Mouse (Mus musculus) kidney, embryonic 16.5 days (tissue): ENCODE data around the gene Sox5. TPM values are rescaled to one million over a fixed set of nuclear protein-coding genes. Genes with fewer than 3 reads are reported as not detected.

Experiments
- ATAC-seq: fragments of 200-750 bp; cut with Nextera tagmentation; 2 replicates; pipeline ENCODE4 v1.8.0; 2017; ENCODE audit warnings: moderate TSS enrichment; ENCODE audit not compliant: low FRiP score, low TSS enrichment
- H3K27ac ChIP-seq: fragments of 300-500 bp; sonication (generic); 2 replicates; pipeline ENCODE4 v1.5.1; 2014; ENCODE audit warnings: low read length
- H3K27me3 ChIP-seq: fragments of 300-500 bp; sonication (generic); 2 replicates; pipeline ENCODE4 v1.6.1; 2014; ENCODE audit warnings: low read length, control low read depth, mixed read lengths; ENCODE audit not compliant: insufficient read depth
- H3K36me3 ChIP-seq: fragments of 300-500 bp; sonication (generic); 2 replicates; pipeline ENCODE4 v1.6.1; 2014; ENCODE audit warnings: low read length, control low read depth, mixed read lengths; ENCODE audit not compliant: insufficient read depth
- H3K4me1 ChIP-seq: fragments of 300-500 bp; sonication (generic); 2 replicates; pipeline ENCODE4 v1.6.1; 2014; ENCODE audit warnings: low read length, control low read depth, mixed read lengths; ENCODE audit not compliant: insufficient read depth
- H3K4me2 ChIP-seq: fragments of 300-500 bp; sonication (generic); replicated peaks from 2 replicates; pipeline ENCODE4 v1.6.1; 2014; ENCODE audit warnings: low read depth, low read length
- H3K4me3 ChIP-seq: fragments of 300-500 bp; sonication (generic); 2 replicates; pipeline ENCODE4 v1.5.1; 2014; ENCODE audit warnings: mild to moderate bottlenecking, low read length
- H3K9ac ChIP-seq: fragments of 300-500 bp; sonication (generic); replicated peaks from 2 replicates; pipeline ENCODE4 v1.6.1; 2014; ENCODE audit warnings: low read length
- H3K9me3 ChIP-seq: fragments of 300-500 bp; sonication (generic); 2 replicates; pipeline ENCODE4 v1.6.1; 2016; ENCODE audit warnings: low read length, control low read depth
- WGBS: fragments of 180-500 bp; shearing (Covaris S2); extraction: QIAGEN DNeasy Blood & Tissue Kit; methylation state at CpG from one replicate; pipeline ENCODE4 v1.1.7; 2014; 5-methylcytosine and 5-hydroxymethylcytosine counted together
- polyA plus RNA-seq: library from polyadenylated mRNA; unstranded; fragments of >200 nt; fragmentation: Nextera tagmentation; extraction: Ambion mirVana; gene quantifications from 2 replicates; pipeline ENCODE4 v1.2.1, GENCODE M21; 2015

Gene Sox5
- polyA plus RNA-seq, 1 experiment from 2014 or later, result 14.8 TPM

GRCm38 (mm10) chr6:144561718-144562117 lies 220.1 kb downstream of the Sox5 start:
- no peak overlapping the region for H3K27ac ChIP-seq
- ATAC-seq, result no peak
- WGBS, result 77% methylated on average over 5 of the region's 5 CpGs
- no peaks in the 10 kb centered on the region for H3K27me3 ChIP-seq
- H3K4me2 ChIP-seq, result no peak overlapping the region
- no peak overlapping the region for H3K4me3 ChIP-seq
- peaks cover 8% of the 10 kb centered on the region for H3K9me3 ChIP-seq
- no peaks in the 10 kb centered on the region for H3K36me3 ChIP-seq
- no peaks in the 10 kb centered on the region for H3K4me1 ChIP-seq
- H3K9ac ChIP-seq, result no peak overlapping the region

- no peak overlapping the region for H3K4me3 ChIP-seq
- no peaks in the 10 kb centered on the region for H3K27me3 ChIP-seq
These were observed 221.6 kb downstream of the Sox5 start for GRCm38 (mm10) chr6:144560211-144560610.

GRCm38 (mm10) chr6:144553476-144553875 lies 228.3 kb downstream of the Sox5 start:
- no peak overlapping the region for H3K9ac ChIP-seq
- 80% methylated on average over 6 of the region's 6 CpGs for WGBS
- no peak for ATAC-seq
- no peak overlapping the region for H3K27ac ChIP-seq
- H3K4me2 ChIP-seq, result no peak overlapping the region
- no peaks in the 10 kb centered on the region for H3K27me3 ChIP-seq
- H3K36me3 ChIP-seq, result no peaks in the 10 kb centered on the region
- H3K9me3 ChIP-seq, result no peaks in the 10 kb centered on the region
- no peaks in the 10 kb centered on the region for H3K4me1 ChIP-seq
- H3K4me3 ChIP-seq, result no peak overlapping the region

More at GRCm38 (mm10) chr6:144560211-144560610, 221.6 kb downstream of the Sox5 start:
- Histone ChIP-seq H3K4me2 (no peak overlapping the region), H3K4me1 (no peaks in the 10 kb centered on the region), H3K9ac (no peak overlapping the region), H3K27ac (no peak overlapping the region), H3K36me3 (no peaks in the 10 kb centered on the region), H3K9me3 (peaks cover 8% of the 10 kb centered on the region)
- ATAC-seq, result no peak
- 86% methylated on average over 3 of the region's 3 CpGs for WGBS

DNA sequence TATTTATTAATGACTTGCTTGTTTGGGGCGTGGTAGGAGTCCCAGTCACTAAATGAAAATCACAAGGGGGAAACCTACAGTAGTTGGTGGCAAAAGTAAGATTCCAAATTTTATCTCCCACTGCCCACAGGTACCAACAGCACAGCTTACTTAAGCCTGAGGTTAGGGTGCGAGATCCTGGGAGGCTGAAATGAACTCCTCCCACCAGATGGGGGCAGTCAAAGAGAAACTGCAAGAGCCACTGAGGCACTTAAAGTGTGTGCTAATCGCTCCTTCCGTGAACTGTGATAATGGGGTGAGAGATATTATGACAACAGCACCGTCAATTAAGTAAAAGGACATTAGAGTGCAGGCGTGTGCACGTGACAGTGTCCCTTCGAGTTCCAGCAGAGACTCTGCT lies 232.8 kb downstream of the Sox5 start:
- Histone ChIP-seq H3K4me1 (no peaks in the 10 kb centered on the region), H3K36me3 (no peaks in the 10 kb centered on the region), H3K9ac (no peak overlapping the region), H3K27me3 (no peaks in the 10 kb centered on the region), H3K9me3 (0 out of 2 replicates have a peak, but pooled peaks cover 3% of the 10 kb centered on the region), H3K4me2 (no peak overlapping the region), H3K27ac (no peak overlapping the region), H3K4me3 (no peak overlapping the region)
- no peak for ATAC-seq
- WGBS, result 92% methylated on average over 8 of the region's 8 CpGs

- Histone ChIP-seq H3K36me3 (no peaks in the 10 kb centered on the region), H3K27me3 (no peaks in the 10 kb centered on the region), H3K9me3 (0 out of 2 replicates have a peak, but pooled peaks cover 3% of the 10 kb centered on the region), H3K9ac (no peak overlapping the region), H3K4me2 (no peak overlapping the region), H3K4me3 (no peak overlapping the region), H3K27ac (no peak overlapping the region), H3K4me1 (no peaks in the 10 kb centered on the region)
- ATAC-seq, result no peak
These were observed 234.6 kb downstream of the Sox5 start for GRCm38 (mm10) chr6:144547141-144547540.

DNA sequence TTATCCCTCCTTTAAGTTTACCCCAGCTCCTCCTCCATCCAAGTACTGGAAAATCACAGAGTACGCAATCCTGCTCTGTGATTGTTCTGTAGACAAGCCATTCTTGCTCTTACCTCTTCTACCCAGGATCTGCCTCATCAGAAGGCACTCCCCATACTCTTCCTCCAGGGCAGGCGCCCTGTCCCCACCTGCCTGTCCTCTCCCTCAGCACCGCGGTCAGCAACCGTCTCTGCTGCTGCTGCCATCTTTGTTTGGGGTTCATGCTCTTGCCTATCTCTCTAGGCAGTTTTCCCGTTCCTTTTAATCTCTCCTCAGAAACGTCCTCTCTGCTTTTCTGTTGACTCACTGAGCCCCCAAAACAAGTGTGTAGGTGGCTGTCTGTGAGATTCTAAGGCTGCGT lies 236.2 kb downstream of the Sox5 start:
- no peak overlapping the region for H3K9ac ChIP-seq
- H3K4me3 ChIP-seq, result no peak overlapping the region
- H3K4me2 ChIP-seq, result no peak overlapping the region
- no peaks in the 10 kb centered on the region for H3K36me3 ChIP-seq
- WGBS, result 92% methylated on average over 8 of the region's 8 CpGs
- H3K27me3 ChIP-seq, result no peaks in the 10 kb centered on the region
- 0 out of 2 replicates have a peak, but pooled peaks cover 3% of the 10 kb centered on the region for H3K9me3 ChIP-seq
- H3K27ac ChIP-seq, result no peak overlapping the region
- ATAC-seq, result no peak
- no peaks in the 10 kb centered on the region for H3K4me1 ChIP-seq

- H3K27ac ChIP-seq, result no peak overlapping the region
- no peaks in the 10 kb centered on the region for H3K27me3 ChIP-seq
- no peak overlapping the region for H3K4me3 ChIP-seq
- no peak overlapping the region for H3K4me2 ChIP-seq
- H3K9ac ChIP-seq, result no peak overlapping the region
- no peak for ATAC-seq
- H3K9me3 ChIP-seq, result 0 out of 2 replicates have a peak, but pooled peaks cover 3% of the 10 kb centered on the region
- H3K4me1 ChIP-seq, result no peaks in the 10 kb centered on the region
- no peaks in the 10 kb centered on the region for H3K36me3 ChIP-seq
- 90% methylated on average over 9 of the region's 9 CpGs for WGBS
These were observed 240.5 kb downstream of the Sox5 start for GRCm38 (mm10) chr6:144541316-144541715.

DNA sequence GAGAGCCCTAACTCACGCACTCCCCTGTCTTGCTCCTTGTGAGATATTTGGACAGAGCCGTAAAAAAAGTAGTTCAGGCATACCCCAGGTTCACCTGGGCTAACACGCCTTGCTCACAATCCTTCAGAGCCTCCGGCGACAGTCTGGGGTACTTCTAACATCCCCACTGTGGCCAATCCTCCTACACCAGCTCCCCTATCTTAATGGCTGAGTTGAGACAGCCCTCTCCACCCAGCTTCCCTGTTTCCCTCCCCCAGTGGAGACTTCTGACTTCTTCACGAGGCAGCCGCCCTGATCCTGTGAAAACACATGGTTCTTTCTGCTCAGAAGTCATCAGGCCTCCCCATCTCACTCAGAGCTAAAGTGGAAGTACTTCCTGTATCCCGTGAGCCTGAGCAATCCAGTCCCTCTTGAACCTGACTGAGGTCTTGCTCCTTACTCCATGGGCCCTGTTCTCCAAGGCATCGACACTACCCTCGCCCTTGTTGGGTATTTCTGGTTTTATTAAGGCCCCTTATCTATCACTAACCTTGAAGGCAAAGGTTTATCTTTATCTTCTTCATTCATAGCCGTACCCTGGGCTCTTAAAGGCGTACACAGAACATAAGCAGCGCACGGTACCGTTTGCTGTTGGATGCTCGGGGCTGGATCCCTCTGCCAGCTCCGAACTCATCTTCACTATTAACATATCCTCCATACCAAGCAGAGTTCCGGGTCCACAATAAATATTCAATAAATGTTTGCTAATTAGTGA lies 242.2 kb downstream of the Sox5 start:
- no peaks in the 10 kb centered on the region for H3K4me1 ChIP-seq
- no peak overlapping the region for H3K27ac ChIP-seq
- H3K4me3 ChIP-seq, result no peak overlapping the region
- no peak overlapping the region for H3K4me2 ChIP-seq
- no peaks in the 10 kb centered on the region for H3K9me3 ChIP-seq
- ATAC-seq, result no peak
- no peak overlapping the region for H3K9ac ChIP-seq
- WGBS, result 81% methylated on average over 18 of the region's 18 CpGs
- no peaks in the 10 kb centered on the region for H3K27me3 ChIP-seq
- H3K36me3 ChIP-seq, result no peaks in the 10 kb centered on the region

DNA sequence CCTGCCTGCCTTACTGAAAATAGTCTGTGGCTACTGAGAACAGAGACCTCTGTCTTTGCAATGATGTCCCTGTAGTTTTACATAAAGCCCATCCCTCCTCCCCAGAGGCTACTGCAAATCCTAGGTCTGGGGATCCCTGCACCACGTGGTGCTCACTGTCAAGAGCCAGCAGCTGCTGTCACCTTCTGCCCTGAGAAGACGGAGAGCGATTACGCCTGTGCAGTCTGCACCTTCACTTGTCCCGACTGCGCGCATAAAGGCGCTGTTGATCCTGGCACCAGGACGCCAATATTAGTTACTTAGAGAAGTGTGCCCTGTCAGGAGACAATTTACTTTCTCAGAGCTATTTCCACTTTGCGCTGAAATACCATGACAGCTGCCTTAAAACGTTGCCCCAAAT lies 258.3 kb downstream of the Sox5 start:
- H3K4me1 ChIP-seq, result no peaks in the 10 kb centered on the region
- H3K9me3 ChIP-seq, result no peaks in the 10 kb centered on the region
- H3K4me2 ChIP-seq, result no peak overlapping the region
- H3K4me3 ChIP-seq, result no peak overlapping the region
- no peak overlapping the region for H3K9ac ChIP-seq
- H3K36me3 ChIP-seq, result no peaks in the 10 kb centered on the region
- no peak for ATAC-seq
- 61% methylated on average over 11 of the region's 11 CpGs for WGBS
- H3K27ac ChIP-seq, result no peak overlapping the region
- H3K27me3 ChIP-seq, result no peaks in the 10 kb centered on the region

DNA sequence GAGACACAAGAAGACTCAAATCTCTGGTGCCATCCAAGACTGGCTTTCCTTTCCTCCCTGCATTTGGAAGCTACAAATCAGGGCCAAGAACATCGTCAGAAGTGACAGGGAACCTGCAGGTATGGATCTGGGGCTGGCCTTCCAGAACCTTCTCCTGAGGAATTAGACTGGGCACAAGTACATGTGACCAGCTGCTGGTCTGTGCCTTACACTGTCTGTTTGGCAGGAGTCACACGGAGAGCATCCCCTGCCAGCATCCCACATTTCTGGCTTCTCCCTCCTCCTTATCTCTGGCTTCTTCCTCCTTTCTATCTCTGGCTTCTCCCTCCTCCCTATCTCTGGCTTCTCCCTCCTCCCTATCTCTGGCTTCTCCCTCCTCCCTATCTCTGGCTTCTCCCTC lies 263.0 kb downstream of the Sox5 start:
- Histone ChIP-seq H3K4me2 (no peak overlapping the region), H3K36me3 (no peaks in the 10 kb centered on the region), H3K4me1 (no peaks in the 10 kb centered on the region; the same call in 1 of the 2 replicates), H3K9me3 (no peaks in the 10 kb centered on the region), H3K27me3 (no peaks in the 10 kb centered on the region), H3K4me3 (no peak overlapping the region), H3K9ac (no peak overlapping the region), H3K27ac (no peak overlapping the region)
- 82% methylated on average over 2 of the region's 2 CpGs for WGBS
- ATAC-seq, result no peak
